Mouse (Mus musculus): Measurements from ENCODE around the gene Zmiz1. TPM values are rescaled to one million over a fixed set of nuclear protein-coding genes. Genes with fewer than 3 reads are reported as not detected.

Gene Zmiz1
- total and polyA plus RNA-seq, 2 experiments from 2014 or later, result 50.6 to 135 TPM

GRCm38 (mm10) chr14:25523230-25524110 is 64.5 kb downstream of the Zmiz1 start:
- Histone ChIP-seq H3K4me3 (ENCODE audit: low read length) (no peak overlapping the region), H3K36me3 (ENCODE audit: insufficient read depth, low read length) (no peaks in the 10 kb centered on the region), H3K27me3 (ENCODE audit: insufficient read depth, low read length) (no peaks in the 10 kb centered on the region), H3K27ac (peak overlapping the region; percentile 27; the same call in 1 of the 2 replicates), H3K9me3 (ENCODE audit: low read length) (no peaks in the 10 kb centered on the region), H3K4me2 (ENCODE audit: low read depth, low read length) (no peak overlapping the region), H3K4me1 (ENCODE audit: insufficient read depth, low read length) (peaks cover 23% of the 10 kb centered on the region), H3K9ac (replicated peaks; ENCODE audit: low read length) (no peak overlapping the region)
- WGBS, result 49% methylated on average over 11 of the region's 11 CpGs
- ATAC-seq, result no peak
- peak; percentile 25; the same call in 1 of the 2 replicates for TF ChIP-seq CTCF (IDR thresholded peaks at IDR 0.05; ENCODE audit: low read depth)
- no peak for DNase-seq (ENCODE audit: low spot score)

- no peak for DNase-seq (ENCODE audit: low spot score)
Observed at GRCm38 (mm10) chr14:25524111-25524495, 65.1 kb downstream of the Zmiz1 start.

GRCm38 (mm10) chr14:25524884-25525283 is 65.9 kb downstream of the Zmiz1 start:
- WGBS, result 58% methylated on average over 4 of the region's 4 CpGs

More at GRCm38 (mm10) chr14:25524111-25524495, 65.1 kb downstream of the Zmiz1 start:
- ATAC-seq, result no peak
- H3K9ac ChIP-seq (replicated peaks; ENCODE audit: low read length), result no peak overlapping the region
- H3K4me3 ChIP-seq (ENCODE audit: low read length), result no peak overlapping the region
- H3K4me1 ChIP-seq (ENCODE audit: insufficient read depth, low read length), result peaks cover 23% of the 10 kb centered on the region
- TF ChIP-seq CTCF (IDR thresholded peaks at IDR 0.05; ENCODE audit: low read depth), result no peak
- no peak overlapping the region for H3K4me2 ChIP-seq (ENCODE audit: low read depth, low read length)
- no peaks in the 10 kb centered on the region for H3K27me3 ChIP-seq (ENCODE audit: insufficient read depth, low read length)
- WGBS, result 79% methylated on average over 9 of the region's 9 CpGs
- no peaks in the 10 kb centered on the region for H3K36me3 ChIP-seq (ENCODE audit: insufficient read depth, low read length)
- 0 out of 2 replicates have a peak overlapping the region, but pooled peaks have one; percentile 27 for H3K27ac ChIP-seq
- H3K9me3 ChIP-seq (ENCODE audit: low read length), result no peaks in the 10 kb centered on the region

GRCm38 (mm10) chr14:25525729-25526128 is 66.7 kb downstream of the Zmiz1 start:
- Histone ChIP-seq H3K9me3 (ENCODE audit: low read length) (no peaks in the 10 kb centered on the region), H3K4me3 (ENCODE audit: low read length) (no peak overlapping the region), H3K4me2 (ENCODE audit: low read depth, low read length) (no peak overlapping the region), H3K4me1 (ENCODE audit: insufficient read depth, low read length) (peaks cover 8% of the 10 kb centered on the region), H3K27me3 (ENCODE audit: insufficient read depth, low read length) (no peaks in the 10 kb centered on the region), H3K36me3 (ENCODE audit: insufficient read depth, low read length) (no peaks in the 10 kb centered on the region), H3K9ac (replicated peaks; ENCODE audit: low read length) (no peak overlapping the region), H3K27ac (no peak overlapping the region)
- TF ChIP-seq CTCF (IDR thresholded peaks at IDR 0.05; ENCODE audit: low read depth), result no peak
- DNase-seq (ENCODE audit: low spot score), result no peak
- no peak for ATAC-seq
- WGBS, result 63% methylated on average over 8 of the region's 8 CpGs

More at GRCm38 (mm10) chr14:25524884-25525283, 65.9 kb downstream of the Zmiz1 start:
- DNase-seq (ENCODE audit: low spot score), result no peak
- H3K27me3 ChIP-seq (ENCODE audit: insufficient read depth, low read length), result no peaks in the 10 kb centered on the region
- no peak overlapping the region for H3K4me3 ChIP-seq (ENCODE audit: low read length)
- H3K27ac ChIP-seq, result peak overlapping the region; percentile 12; the same call in 1 of the 2 replicates
- ATAC-seq, result no peak
- H3K36me3 ChIP-seq (ENCODE audit: insufficient read depth, low read length), result no peaks in the 10 kb centered on the region
- no peak for TF ChIP-seq CTCF (IDR thresholded peaks at IDR 0.05; ENCODE audit: low read depth)
- H3K9ac ChIP-seq (replicated peaks; ENCODE audit: low read length), result no peak overlapping the region
- H3K9me3 ChIP-seq (ENCODE audit: low read length), result no peaks in the 10 kb centered on the region
- H3K4me2 ChIP-seq (ENCODE audit: low read depth, low read length), result no peak overlapping the region
- H3K4me1 ChIP-seq (ENCODE audit: insufficient read depth, low read length), result peaks cover 16% of the 10 kb centered on the region

GRCm38 (mm10) chr14:25526872-25527271 is 67.9 kb downstream of the Zmiz1 start:
- DNase-seq (ENCODE audit: low spot score), result no peak
- Histone ChIP-seq H3K4me2 (ENCODE audit: low read depth, low read length) (no peak overlapping the region), H3K27me3 (ENCODE audit: insufficient read depth, low read length) (no peaks in the 10 kb centered on the region), H3K4me3 (ENCODE audit: low read length) (no peak overlapping the region), H3K36me3 (ENCODE audit: insufficient read depth, low read length) (no peaks in the 10 kb centered on the region), H3K27ac (no peak overlapping the region), H3K9ac (replicated peaks; ENCODE audit: low read length) (no peak overlapping the region), H3K4me1 (ENCODE audit: insufficient read depth, low read length) (no peaks in the 10 kb centered on the region; the same call in 1 of the 2 replicates), H3K9me3 (ENCODE audit: low read length) (no peaks in the 10 kb centered on the region)
- no peak for TF ChIP-seq CTCF (IDR thresholded peaks at IDR 0.05; ENCODE audit: low read depth)
- ATAC-seq, result no peak
- 81% methylated on average over 8 of the region's 8 CpGs for WGBS

- no peak overlapping the region; the same call in 1 of the 2 replicates for H3K27ac ChIP-seq
- DNase-seq (ENCODE audit: low spot score) (no peak), ATAC-seq (no peak)
- no peaks in the 10 kb centered on the region for H3K27me3 ChIP-seq (ENCODE audit: insufficient read depth, low read length)
- no peak for TF ChIP-seq CTCF (IDR thresholded peaks at IDR 0.05; ENCODE audit: low read depth)
- 68% methylated on average over 2 of the region's 2 CpGs for WGBS
- no peak overlapping the region for H3K4me2 ChIP-seq (ENCODE audit: low read depth, low read length)
- H3K4me3 ChIP-seq (ENCODE audit: low read length), result no peak overlapping the region
- H3K9ac ChIP-seq (replicated peaks; ENCODE audit: low read length), result no peak overlapping the region
- no peaks in the 10 kb centered on the region for H3K9me3 ChIP-seq (ENCODE audit: low read length)
- H3K36me3 ChIP-seq (ENCODE audit: insufficient read depth, low read length), result no peaks in the 10 kb centered on the region
- no peaks in the 10 kb centered on the region; the same call in 1 of the 2 replicates for H3K4me1 ChIP-seq (ENCODE audit: insufficient read depth, low read length)
Observed at GRCm38 (mm10) chr14:25527321-25527720, 68.3 kb downstream of the Zmiz1 start.

GRCm38 (mm10) chr14:25530342-25530741 is 71.4 kb downstream of the Zmiz1 start:
- Histone ChIP-seq H3K9ac (replicated peaks; ENCODE audit: low read length) (no peak overlapping the region), H3K4me3 (ENCODE audit: low read length) (no peak overlapping the region), H3K27ac (no peak overlapping the region), H3K9me3 (ENCODE audit: low read length) (no peaks in the 10 kb centered on the region), H3K27me3 (ENCODE audit: insufficient read depth, low read length) (no peaks in the 10 kb centered on the region), H3K4me2 (ENCODE audit: low read depth, low read length) (no peak overlapping the region), H3K36me3 (ENCODE audit: insufficient read depth, low read length) (no peaks in the 10 kb centered on the region), H3K4me1 (ENCODE audit: insufficient read depth, low read length) (peaks cover 6% of the 10 kb centered on the region; the same call in 1 of the 2 replicates)
- 92% methylated on average over 4 of the region's 4 CpGs for WGBS
- no peak for TF ChIP-seq CTCF (IDR thresholded peaks at IDR 0.05; ENCODE audit: low read depth)
- ATAC-seq (no peak), DNase-seq (ENCODE audit: low spot score) (no peak)
